Mouse (Mus musculus): ENCODE measurements around the gene Terf2. TPM values are rescaled to one million over a fixed set of nuclear protein-coding genes. Genes with fewer than 3 reads are reported as not detected.

Terf2 gene
- 9.6 and 10.5 TPM in 2 replicates for polyA plus RNA-seq (2015; fragmentation: Nextera tagmentation; extraction: Ambion mirVana)

DNA sequence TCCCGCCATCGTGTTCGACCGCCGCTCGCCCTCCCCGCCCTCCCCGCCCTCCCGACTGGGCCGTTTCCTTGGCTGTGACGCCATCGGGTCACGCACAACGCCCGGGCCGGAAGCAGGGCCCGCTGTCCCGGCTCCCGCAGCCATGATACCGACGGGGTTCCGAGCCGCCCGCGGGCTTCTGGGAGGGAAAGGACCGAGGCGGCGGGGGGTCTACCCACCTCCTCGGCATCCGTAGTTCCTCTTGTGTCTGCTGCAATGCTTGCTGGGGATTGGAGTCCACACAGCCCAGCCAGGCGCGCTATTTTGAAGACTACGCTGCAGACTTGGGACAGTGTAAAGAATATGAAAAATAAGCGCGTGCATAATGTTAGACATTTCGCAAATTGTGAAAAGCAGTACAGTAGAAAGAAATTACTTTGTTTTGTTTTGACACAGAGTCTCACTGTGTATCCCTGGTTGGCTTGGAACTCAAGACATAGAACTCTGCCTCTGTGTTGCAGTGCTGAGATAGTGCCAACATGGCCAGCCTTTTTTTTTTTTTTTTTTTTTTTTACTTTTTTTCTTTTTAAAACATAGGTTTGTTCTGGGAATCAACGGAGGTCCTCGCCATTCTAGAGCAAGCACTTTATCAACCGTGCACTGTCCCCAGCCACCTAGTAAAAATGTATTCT, at the start of gene Terf2:
Terf2 (minus strand) TSS at position 182 of the 671 bp plus-strand sequence.

DNA sequence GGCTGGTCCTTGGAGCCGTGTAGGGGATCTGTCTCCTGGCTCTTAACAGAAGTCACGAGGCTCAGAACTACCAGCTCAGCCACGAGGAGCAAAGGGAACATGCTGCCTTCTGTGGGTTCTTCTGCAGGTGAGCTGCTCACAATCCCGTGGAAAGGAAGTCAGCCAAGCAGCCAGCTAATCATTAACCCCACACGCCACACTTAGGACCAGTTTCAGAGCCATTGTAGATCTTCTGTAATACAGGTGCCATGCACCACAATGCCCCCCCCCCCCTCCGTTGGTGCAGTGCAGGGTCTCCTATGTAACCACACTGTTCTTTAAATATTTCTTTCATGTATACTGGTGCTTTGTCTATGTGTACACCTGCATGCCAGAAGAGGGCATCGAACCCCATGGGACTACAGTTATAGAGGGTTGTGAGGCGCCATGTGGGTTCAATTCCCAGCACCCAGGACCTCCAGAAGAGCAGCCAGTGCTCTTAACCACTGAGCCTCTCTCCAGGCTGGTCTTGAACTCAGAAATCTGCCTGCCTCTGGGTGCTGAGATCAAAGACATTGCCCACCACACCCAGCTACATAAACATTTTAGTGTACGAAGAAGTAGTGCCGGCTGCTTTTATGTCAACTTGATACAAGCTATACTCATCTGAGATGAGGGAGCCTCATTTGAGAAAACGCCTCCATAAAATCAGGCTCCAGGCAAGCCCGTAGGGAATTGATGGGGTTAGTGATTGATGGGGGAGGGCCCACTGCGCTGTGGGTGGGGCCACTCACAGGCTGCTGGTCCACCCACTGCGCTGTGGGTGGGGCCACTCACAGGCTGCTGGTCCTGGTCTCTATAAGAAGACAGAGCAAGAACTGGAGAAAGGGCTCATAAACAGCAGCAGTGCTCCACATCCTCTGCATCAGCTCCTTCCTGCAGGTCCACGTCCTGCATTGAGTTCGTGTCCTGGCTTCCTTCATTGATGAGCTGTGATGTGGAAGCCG, 30.5 kb downstream of the Terf2 start, which contains the start of gene Tmed6:
Tmed6 (minus strand) TSS at position 134 of the 986 bp plus-strand sequence.

DNA sequence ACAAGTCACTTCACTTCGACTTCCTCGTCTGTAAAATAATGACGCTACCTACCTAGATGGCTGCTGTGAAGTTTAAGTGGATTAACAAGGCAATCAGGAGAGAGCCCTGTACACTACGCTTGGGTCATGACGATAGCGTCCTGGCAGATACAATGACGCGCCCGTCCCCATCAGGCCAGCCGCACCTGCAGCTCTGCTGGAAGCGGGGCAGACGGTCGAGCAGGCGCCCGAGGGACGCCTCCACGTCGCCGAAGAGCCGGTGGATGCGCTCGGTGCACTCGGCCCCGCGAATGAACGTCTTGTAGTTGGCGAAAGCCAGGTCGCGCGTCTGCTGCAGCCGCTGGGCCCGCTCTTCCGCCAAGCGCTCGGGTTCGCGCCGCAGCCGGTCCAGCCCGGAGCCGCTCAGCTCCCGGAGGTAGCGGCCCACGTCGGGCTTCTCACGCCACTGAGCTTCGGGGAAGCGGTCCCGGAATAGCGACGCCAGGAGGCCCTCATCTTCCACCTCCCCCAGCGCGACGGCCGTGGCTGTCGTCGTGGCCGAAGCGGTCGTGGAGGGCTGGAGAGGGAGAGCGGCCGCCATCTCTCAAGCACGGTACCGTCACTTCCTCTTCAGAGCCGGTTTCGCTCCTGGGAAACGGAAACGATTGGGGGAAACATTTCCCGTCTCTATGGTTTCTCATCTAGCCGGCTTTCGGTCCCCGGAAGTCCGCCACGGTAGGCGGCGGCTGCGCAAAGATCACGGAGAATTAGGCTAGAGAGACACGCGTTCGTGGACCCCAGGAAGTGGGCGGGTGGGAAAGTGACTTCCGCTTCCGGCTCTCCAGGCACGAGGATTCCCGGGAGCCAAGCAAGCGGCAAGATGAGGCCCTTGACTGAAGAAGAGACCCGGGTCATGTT, 40.0 kb downstream of the Terf2 start, which contains the start of the genes Cog8 and Nip7:
Cog8 (minus strand) TSS at position 614 of the 897 bp plus-strand sequence.
Nip7 (plus strand) TSS at position 802 of the 897 bp plus-strand sequence.

DNA sequence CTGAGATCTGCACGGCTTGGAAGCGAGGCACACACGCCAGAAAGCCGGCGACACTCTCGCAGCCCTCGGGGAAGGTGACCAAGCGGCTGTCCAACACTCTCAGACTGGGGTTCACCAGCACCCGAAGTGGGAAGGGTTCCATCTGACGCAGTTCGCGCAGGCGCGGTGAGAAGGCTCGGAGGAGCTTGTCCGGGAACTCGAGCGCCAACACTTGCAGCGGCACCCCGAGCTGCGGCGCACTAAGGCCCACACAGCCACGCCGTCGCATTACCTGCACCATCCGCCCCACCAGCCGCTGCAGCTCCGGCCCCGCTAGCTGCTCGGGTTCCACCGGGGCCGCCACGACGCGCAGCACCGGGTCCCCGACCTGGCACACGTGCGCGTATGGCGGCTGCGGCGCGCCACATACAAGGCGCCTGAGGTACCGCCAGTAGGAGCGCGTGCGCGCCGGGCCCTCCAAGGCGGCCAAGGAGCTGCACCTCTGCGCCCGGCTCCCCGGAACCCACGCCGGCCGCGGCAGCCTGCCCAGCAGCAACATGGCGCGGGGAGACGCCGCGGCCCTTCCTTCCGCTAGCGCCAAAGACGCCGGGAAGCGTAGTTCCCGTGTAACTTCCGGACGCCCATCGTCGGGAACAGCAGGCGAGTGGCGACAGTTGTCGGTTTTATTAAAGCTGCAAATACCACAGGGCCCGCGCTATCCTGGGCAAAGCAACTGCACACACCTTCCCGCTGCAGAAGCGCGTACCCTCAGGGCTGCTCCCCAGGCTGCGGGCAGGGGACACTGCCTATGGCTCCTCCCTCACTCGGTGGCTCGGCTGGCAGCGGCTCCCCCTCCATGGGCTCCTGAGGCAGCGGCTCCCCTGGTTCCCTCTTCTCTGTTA, 48.0 kb downstream of the Terf2 start, which contains the start of gene Pdf:
Pdf (minus strand) TSS at position 554 of the 881 bp plus-strand sequence.

DNA sequence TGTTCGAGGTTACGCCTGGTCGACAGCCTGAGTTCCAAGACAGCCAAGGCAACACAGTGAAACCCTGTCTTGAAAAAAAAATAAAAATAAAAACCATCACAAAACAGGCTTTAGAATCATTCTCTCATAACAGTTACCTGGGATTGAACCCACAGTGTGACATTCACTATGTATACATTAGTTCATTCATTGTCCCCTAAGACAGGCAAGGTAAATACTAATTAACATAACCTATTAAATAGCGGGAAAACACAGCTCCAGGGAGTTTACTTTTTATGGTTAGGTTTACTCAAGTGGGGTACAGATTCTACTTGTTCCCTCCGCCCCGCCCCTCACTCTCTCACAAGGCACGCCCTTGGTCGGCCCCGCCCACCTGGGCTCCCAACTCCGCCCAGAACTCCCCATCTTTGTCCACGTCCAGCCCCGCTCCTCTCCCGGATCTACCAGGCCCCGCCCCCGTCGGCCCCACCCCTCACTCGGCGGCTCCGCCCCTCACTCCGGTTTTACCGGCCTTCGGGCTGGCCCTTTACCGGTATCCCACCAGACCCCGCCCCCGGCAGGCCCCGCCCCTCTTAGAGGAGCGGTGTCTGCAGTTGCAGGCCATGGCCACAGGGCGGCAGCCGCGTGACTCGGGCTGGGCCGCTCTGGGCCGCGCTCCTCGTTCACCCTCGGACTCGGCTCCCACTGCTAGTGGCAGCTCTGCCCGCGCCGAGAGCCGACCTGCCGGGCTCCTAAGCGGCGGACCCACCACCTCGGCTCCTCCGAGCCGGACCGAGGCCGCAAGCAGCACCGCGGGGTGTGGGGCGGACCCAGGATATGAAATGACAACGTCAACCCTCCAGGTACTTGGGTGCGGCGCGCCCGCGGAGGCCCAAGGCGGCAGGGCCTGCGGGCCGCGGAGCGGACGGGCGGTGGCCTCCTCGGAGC, 65.4 kb downstream of the Terf2 start, which contains the start of gene Vps4a:
Vps4a (plus strand) TSS at position 573 of the 927 bp plus-strand sequence.

Small RNA genes within 50 kb of the gene (microRNA-seq; reads per million reads assigned to microRNA genes)
- 0.85 to 1.5 reads per million in 2 experiments for gene Mir7075

Other genes with a start within 250 kb of the Terf2 start
- gene Has3, start 226.3 kb downstream of the Terf2 start, polyA plus RNA-seq (2015; fragmentation: Nextera tagmentation; extraction: Ambion mirVana), result 0.05 TPM in 2 replicates
- gene Utp4, start 202.9 kb downstream of the Terf2 start, polyA plus RNA-seq (2015; fragmentation: Nextera tagmentation; extraction: Ambion mirVana), result 24.8 and 25.8 TPM in 2 replicates
- 15.0 and 15.3 TPM in 2 replicates for gene Sntb2, start 160.8 kb downstream of the Terf2 start, polyA plus RNA-seq (2015; fragmentation: Nextera tagmentation; extraction: Ambion mirVana)
- 51.6 and 55.6 TPM in 2 replicates for gene Vps4a, start 65.3 kb downstream of the Terf2 start, polyA plus RNA-seq (2015; fragmentation: Nextera tagmentation; extraction: Ambion mirVana)
- gene Pdf, start 47.9 kb downstream of the Terf2 start, polyA plus RNA-seq (2015; fragmentation: Nextera tagmentation; extraction: Ambion mirVana), result 37.3 and 40.0 TPM in 2 replicates
- 22.5 and 23.6 TPM in 2 replicates for gene Cog8, start 39.9 kb downstream of the Terf2 start, polyA plus RNA-seq (2015; fragmentation: Nextera tagmentation; extraction: Ambion mirVana)
- 37.8 and 42.2 TPM in 2 replicates for gene Nip7, start 39.7 kb downstream of the Terf2 start, polyA plus RNA-seq (2015; fragmentation: Nextera tagmentation; extraction: Ambion mirVana)
- gene Tmed6, start 30.9 kb downstream of the Terf2 start, polyA plus RNA-seq (2015; fragmentation: Nextera tagmentation; extraction: Ambion mirVana), result not detected in 2 replicates
- 34.5 and 43.3 TPM in 2 replicates for gene Cyb5b, start 54.1 kb upstream of the Terf2 start, polyA plus RNA-seq (2015; fragmentation: Nextera tagmentation; extraction: Ambion mirVana)
- gene Nfat5, start 196.9 kb upstream of the Terf2 start, polyA plus RNA-seq (2015; fragmentation: Nextera tagmentation; extraction: Ambion mirVana), result 4.5 and 6.7 TPM in 2 replicates